Mouse (Mus musculus) 3134 (cell line): ENCODE measurements around the gene Mylpf.
"Not testable (repeated sequence)": the region's sequence is repeated elsewhere in the genome, so short reads cannot be mapped to it uniquely, and the experiment has no call there.

Experiments
- DNase-seq: peaks from one replicate; pipeline ENCODE4 v3.0.0-alpha.2; 2011; ENCODE audit warnings: low spot score; ENCODE audit not compliant: insufficient read length; ENCODE audit errors: extremely low read depth

The Mylpf gene

GRCm38 (mm10) chr7:127208553-127209438 is at the start of gene Mylpf:
Mylpf (plus strand) TSS chr7:127208890.
- DNase-seq: peak; percentile 94

- no peak for DNase-seq
Measured at GRCm38 (mm10) chr7:127162546-127162945, 46.1 kb upstream of the Mylpf start.

- no peak for DNase-seq
Measured at GRCm38 (mm10) chr7:127164002-127164401, 44.7 kb upstream of the Mylpf start.

DNA sequence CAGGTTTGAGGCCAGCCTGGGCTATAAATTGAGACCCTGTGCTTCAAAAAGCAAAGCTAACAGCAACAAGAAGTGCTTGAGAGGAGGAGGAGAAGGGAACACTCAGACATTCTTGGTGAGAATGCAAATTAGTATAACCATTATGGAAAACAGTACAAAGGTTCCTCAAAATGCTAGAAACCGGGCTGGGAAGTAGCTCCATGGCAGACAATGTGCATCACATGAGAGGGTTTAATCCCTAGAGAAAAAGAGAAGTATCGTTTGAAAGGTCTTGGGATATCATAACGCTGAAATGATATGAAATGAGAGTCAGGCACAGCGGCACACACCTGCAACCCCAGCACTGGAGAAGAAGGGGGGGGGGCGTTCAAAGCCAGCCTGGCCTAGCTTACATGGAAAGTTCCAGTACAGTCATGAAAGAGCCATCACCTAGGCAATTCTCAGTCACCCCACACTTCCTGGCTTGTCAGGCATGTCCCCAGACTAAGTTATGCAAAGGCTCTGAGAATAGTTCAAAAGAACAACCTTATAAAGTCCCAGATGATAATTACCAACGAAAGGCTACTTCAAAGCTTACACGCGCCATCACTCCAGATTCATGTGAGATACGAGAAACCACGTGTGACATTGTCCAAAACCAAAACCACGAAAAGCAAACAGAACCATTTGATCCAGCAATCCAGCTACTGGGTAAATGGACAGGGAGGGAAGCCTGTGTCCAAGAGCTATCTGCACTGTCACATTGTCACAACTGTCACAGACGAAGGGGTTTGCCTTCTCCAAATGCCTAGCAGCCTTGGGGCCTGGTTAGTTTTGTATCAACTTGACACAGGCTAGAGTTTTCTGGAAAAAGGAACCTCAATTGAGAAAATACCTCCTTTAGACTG is 42.8 kb upstream of the Mylpf start:
- no peak for DNase-seq

DNA sequence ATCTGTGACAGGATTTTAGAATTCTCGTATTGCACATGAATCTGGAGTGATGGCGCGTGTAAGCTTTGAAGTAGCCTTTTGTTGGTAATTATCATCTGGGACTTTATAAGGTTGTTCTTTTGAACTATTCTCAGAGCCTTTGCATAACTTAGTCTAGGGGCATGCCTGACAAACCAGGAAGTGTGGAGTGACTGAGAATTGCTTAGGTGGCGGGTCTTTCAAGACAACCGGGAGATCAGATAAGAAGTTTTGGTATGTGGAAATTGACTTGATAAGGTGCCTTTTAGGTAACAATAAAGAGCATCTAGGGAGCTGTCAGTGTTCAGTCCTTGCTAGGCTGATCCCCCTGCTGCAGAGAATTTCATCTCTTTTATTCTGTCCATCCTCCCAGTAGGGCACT is 42.2 kb upstream of the Mylpf start:
- no peak for DNase-seq

DNA sequence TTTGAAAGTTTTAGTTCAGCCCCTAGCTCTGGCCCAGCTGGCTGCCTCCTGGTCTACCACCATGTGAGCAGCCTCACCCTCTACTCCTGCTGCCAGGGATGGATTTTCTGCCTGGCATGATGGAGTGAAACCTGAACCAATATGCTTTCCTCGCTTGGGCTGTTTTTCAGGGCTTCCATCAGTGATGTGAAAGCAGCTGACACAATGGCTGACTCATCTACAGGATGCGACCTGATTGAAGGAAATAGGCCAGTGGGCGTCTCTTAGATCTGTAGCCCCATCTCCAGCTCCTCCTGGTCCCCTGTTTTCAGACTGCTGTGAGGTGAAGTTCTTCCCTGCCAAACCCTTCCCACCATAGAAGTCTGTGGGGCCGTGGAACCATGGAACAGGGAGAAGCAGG is 31.8 kb upstream of the Mylpf start:
- DNase-seq: no peak

- DNase-seq: no peak
Measured at GRCm38 (mm10) chr7:127180783-127181182, 27.9 kb upstream of the Mylpf start.

GRCm38 (mm10) chr7:127181724-127182123 is 27.0 kb upstream of the Mylpf start:
- DNase-seq: not testable (repeated sequence)

GRCm38 (mm10) chr7:127183345-127183744 is 25.3 kb upstream of the Mylpf start:
- DNase-seq: no peak

- DNase-seq: no peak
Measured at GRCm38 (mm10) chr7:127183828-127184227, 24.9 kb upstream of the Mylpf start.

- no peak for DNase-seq
Measured at GRCm38 (mm10) chr7:127184720-127185119, 24.0 kb upstream of the Mylpf start.

- no peak for DNase-seq
Measured at GRCm38 (mm10) chr7:127185601-127186000, 23.1 kb upstream of the Mylpf start.

GRCm38 (mm10) chr7:127187351-127187750 is 21.3 kb upstream of the Mylpf start:
- DNase-seq: no peak

- DNase-seq: no peak
Measured at GRCm38 (mm10) chr7:127188305-127189276, 20.1 kb upstream of the Mylpf start.

- DNase-seq: no peak
Measured at GRCm38 (mm10) chr7:127190672-127191071, 18.0 kb upstream of the Mylpf start.

DNA sequence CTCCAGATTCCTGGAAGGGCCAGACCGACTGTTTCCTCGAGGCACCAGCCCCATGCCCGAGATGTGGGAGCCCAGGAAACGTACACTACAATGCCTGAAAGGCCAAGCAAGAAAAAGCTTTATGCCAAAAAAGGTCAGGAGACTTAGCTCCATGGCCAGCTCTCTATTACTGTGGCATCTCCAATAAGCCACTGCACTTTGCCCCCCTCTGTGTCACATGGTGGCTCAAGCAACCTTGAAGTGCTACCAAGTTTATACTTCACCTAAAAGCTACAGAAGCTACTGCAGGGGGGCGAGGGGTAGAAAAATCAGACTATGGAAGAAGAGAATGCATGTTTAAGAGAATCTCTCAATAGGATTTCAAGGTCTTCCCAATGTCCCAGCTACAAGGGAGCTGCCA is 15.7 kb upstream of the Mylpf start:
- DNase-seq: no peak

GRCm38 (mm10) chr7:127194011-127194632 is 14.6 kb upstream of the Mylpf start:
- DNase-seq: no peak

GRCm38 (mm10) chr7:127194633-127195029 is 14.1 kb upstream of the Mylpf start:
- DNase-seq: no peak

- DNase-seq: peak; percentile 90
Measured at GRCm38 (mm10) chr7:127195544-127196295, 13.0 kb upstream of the Mylpf start, which contains the start of gene Cd2bp2. Cd2bp2 (minus strand) TSS chr7:127196050.
